Mouse (Mus musculus): Measurements from ENCODE around the gene Copg1. TPM values are rescaled to one million over a fixed set of nuclear protein-coding genes. Genes with fewer than 3 reads are reported as not detected.
A peak's percentile ranks its signal among the peaks of the same experiment; 100 is the strongest.
"Not testable (repeated sequence)": the region's sequence is repeated elsewhere in the genome, so short reads cannot be mapped to it uniquely, and the experiment has no call there.

Copg1 gene
- polyA plus RNA-seq, 1 experiment from 2014 or later: 200 TPM

GRCm38 (mm10) chr6:87921201-87921600 lies 33.6 kb downstream of the Copg1 start:
- H3K9me3 ChIP-seq: no peaks in the 10 kb centered on the region
- no peaks in the 10 kb centered on the region for H3K27me3 ChIP-seq
- H3K4me1 ChIP-seq (replicated peaks): peaks cover 4% of the 10 kb centered on the region; the same call in 1 of the 2 replicates
- no peak overlapping the region for H3K27ac ChIP-seq (replicated peaks)
- no peak overlapping the region for H3K9ac ChIP-seq
- no peak overlapping the region for H3K4me3 ChIP-seq
- peaks cover 63% of the 10 kb centered on the region for H3K36me3 ChIP-seq
- no peak overlapping the region for H3K4me2 ChIP-seq
- no peak for ATAC-seq (ENCODE audit: low FRiP score, low read depth)
- 93% methylated on average over 4 of the region's 4 CpGs for WGBS

DNA sequence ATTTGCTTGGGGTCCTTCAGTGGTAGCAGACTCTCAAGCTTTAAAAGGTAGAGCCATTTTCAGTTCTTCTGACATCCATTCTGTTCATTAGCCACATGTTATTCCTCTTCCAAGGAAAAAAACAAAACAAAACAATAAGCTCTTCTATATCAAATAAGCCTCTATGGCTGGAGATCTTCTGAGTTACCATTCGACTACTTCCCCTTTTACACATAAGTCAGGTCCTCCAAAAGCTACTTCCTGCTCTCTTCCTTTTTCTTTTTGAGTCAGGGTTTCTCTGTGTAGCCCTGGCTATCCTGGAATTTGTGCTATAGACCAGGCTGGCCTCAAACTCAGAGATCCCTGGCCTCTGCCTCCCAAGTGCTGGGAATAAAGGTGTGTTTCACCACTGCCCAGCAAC lies 36.0 kb downstream of the Copg1 start:
- Histone ChIP-seq H3K9me3 (no peaks in the 10 kb centered on the region), H3K9ac (no peak overlapping the region), H3K4me3 (no peak overlapping the region), H3K36me3 (peaks cover 56% of the 10 kb centered on the region), H3K4me2 (no peak overlapping the region), H3K4me1 (replicated peaks) (no peaks in the 10 kb centered on the region), H3K27ac (replicated peaks) (no peak overlapping the region), H3K27me3 (no peaks in the 10 kb centered on the region)
- 75% methylated on average over 1 of the region's 1 CpGs for WGBS
- no peak for ATAC-seq (ENCODE audit: low FRiP score, low read depth)

DNA sequence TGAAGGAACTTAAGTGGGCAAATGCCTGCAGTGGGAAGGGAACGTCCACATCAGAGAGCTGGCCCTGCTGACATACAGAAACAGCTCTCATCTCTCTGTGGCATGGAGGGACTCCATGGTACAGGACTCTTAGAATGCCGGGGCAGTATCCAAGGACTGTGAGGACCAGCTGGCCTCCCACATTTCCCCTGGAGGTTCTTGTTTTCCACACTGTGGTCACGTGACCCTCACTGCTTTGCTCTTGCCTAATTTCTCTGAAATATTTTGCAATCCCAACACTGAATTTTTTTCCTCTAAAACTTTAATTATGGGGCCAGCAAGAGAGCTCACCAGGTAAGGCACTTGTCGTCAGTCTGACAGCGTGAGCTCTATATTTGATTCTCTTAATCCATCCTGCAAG lies 47.4 kb downstream of the Copg1 start:
- peaks cover 47% of the 10 kb centered on the region for H3K36me3 ChIP-seq
- ATAC-seq (ENCODE audit: low FRiP score, low read depth): no peak
- H3K4me1 ChIP-seq (replicated peaks): no peaks in the 10 kb centered on the region
- H3K9ac ChIP-seq: no peak overlapping the region
- no peak overlapping the region for H3K27ac ChIP-seq (replicated peaks)
- 91% methylated on average over 5 of the region's 5 CpGs for WGBS
- H3K27me3 ChIP-seq: no peaks in the 10 kb centered on the region
- no peak overlapping the region for H3K4me3 ChIP-seq
- no peak overlapping the region for H3K4me2 ChIP-seq
- H3K9me3 ChIP-seq: no peaks in the 10 kb centered on the region

GRCm38 (mm10) chr6:87937178-87937788 lies 49.7 kb downstream of the Copg1 start:
- no peak overlapping the region for H3K4me3 ChIP-seq
- H3K9ac ChIP-seq: no peak overlapping the region
- H3K27me3 ChIP-seq: no peaks in the 10 kb centered on the region
- peaks cover 43% of the 10 kb centered on the region for H3K36me3 ChIP-seq
- 35% methylated on average over 19 of the region's 19 CpGs for WGBS
- no peak overlapping the region for H3K4me2 ChIP-seq
- ATAC-seq (ENCODE audit: low FRiP score, low read depth): peak; percentile 63; the same call in 1 of the 2 replicates
- H3K27ac ChIP-seq (replicated peaks): no peak overlapping the region
- H3K9me3 ChIP-seq: no peaks in the 10 kb centered on the region
- H3K4me1 ChIP-seq (replicated peaks): no peaks in the 10 kb centered on the region

DNA sequence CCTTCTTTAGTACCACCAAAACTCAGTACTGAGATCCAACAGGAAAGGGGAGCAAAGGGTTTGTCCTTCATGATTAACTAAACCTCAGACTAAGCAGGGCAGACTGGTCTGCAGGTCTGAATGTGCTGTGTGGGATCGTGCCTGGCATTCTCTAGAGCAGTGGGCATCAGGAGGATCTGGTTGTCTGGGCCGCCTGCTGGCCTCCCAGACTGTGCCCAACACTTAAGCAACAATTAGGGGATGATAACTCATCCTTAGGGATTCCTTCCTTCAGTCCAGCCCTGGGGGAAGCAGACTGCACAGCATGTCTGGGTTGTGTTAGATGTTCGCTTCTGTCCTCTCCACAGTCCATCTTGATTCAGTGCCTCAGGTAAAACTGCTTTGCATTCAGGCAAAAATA lies 51.3 kb downstream of the Copg1 start:
- Histone ChIP-seq H3K9ac (no peak overlapping the region), H3K9me3 (no peaks in the 10 kb centered on the region), H3K4me3 (no peak overlapping the region), H3K27ac (replicated peaks) (no peak overlapping the region), H3K4me1 (replicated peaks) (no peaks in the 10 kb centered on the region), H3K27me3 (no peaks in the 10 kb centered on the region), H3K36me3 (peaks cover 33% of the 10 kb centered on the region), H3K4me2 (no peak overlapping the region)
- WGBS: 83% methylated on average over 3 of the region's 3 CpGs
- no peak for ATAC-seq (ENCODE audit: low FRiP score, low read depth)

- Histone ChIP-seq H3K4me3 (no peak overlapping the region), H3K9ac (no peak overlapping the region), H3K9me3 (no peaks in the 10 kb centered on the region), H3K4me2 (no peak overlapping the region), H3K27me3 (no peaks in the 10 kb centered on the region), H3K4me1 (replicated peaks) (no peaks in the 10 kb centered on the region), H3K27ac (replicated peaks) (no peak overlapping the region), H3K36me3 (0 out of 2 replicates have a peak, but pooled peaks cover 7% of the 10 kb centered on the region)
- no peak for ATAC-seq (ENCODE audit: low FRiP score, low read depth)
- WGBS: 87% methylated on average over 7 of the region's 7 CpGs
These were observed 54.6 kb downstream of the Copg1 start for GRCm38 (mm10) chr6:87942179-87942578.

DNA sequence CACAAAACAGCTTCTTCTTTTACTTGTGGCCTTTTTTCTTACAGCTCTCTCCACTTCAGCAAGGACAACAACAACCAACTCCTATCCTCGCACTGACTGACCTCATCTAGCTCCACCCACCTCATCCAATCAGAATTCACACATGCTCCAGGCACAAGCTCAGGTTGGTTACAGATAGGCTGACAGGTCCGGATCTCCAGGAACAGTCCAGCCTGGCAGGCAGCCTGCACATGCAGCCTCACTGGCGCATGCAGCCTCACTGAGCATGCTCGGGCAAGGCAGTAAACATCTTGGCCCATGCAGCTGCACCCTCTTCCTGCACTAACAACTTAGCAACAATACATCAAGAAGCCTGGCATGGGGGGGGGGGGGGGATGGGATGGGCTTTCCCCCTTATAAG lies 74.8 kb downstream of the Copg1 start:
- WGBS: 67% methylated on average over 4 of the region's 4 CpGs
- not testable (repeated sequence) for H3K27me3 ChIP-seq; H3K4me1 ChIP-seq (replicated peaks); H3K4me3 ChIP-seq; H3K9ac ChIP-seq; H3K27ac ChIP-seq (replicated peaks); H3K36me3 ChIP-seq; H3K9me3 ChIP-seq; H3K4me2 ChIP-seq; ATAC-seq (ENCODE audit: low FRiP score, low read depth)

Other genes starting within 250 kb of the Copg1 start
- gene Aplf, start 215.6 kb upstream of the Copg1 start, polyA plus RNA-seq (2015; fragmentation: Nextera tagmentation; extraction: Ambion mirVana): 8.6 and 10.2 TPM in 2 replicates
- gene Efcc1, start 156.9 kb upstream of the Copg1 start, polyA plus RNA-seq (2015; fragmentation: Nextera tagmentation; extraction: Ambion mirVana): 6.7 and 7.0 TPM in 2 replicates
- gene Gp9, start 109.7 kb upstream of the Copg1 start, polyA plus RNA-seq (2015; fragmentation: Nextera tagmentation; extraction: Ambion mirVana): 0.55 and 0.99 TPM in 2 replicates
- 11.9 and 13.3 TPM in 2 replicates for gene Rab43, start 75.7 kb upstream of the Copg1 start, polyA plus RNA-seq (2015; fragmentation: Nextera tagmentation; extraction: Ambion mirVana)
- 3.4 and 3.8 TPM in 2 replicates for gene Gm45140, start 52.0 kb upstream of the Copg1 start, polyA plus RNA-seq (2015; fragmentation: Nextera tagmentation; extraction: Ambion mirVana)
- gene Isy1, start 49.0 kb upstream of the Copg1 start, polyA plus RNA-seq (2015; fragmentation: Nextera tagmentation; extraction: Ambion mirVana): 24.2 and 28.4 TPM in 2 replicates
- gene Cnbp, start 36.7 kb upstream of the Copg1 start, polyA plus RNA-seq (2015; fragmentation: Nextera tagmentation; extraction: Ambion mirVana): 516 and 541 TPM in 2 replicates
- 38.5 and 44.0 TPM in 2 replicates for gene Hmces, start 26.1 kb downstream of the Copg1 start, polyA plus RNA-seq (2015; fragmentation: Nextera tagmentation; extraction: Ambion mirVana)
- gene H1fx, start 93.8 kb downstream of the Copg1 start, polyA plus RNA-seq (2015; fragmentation: Nextera tagmentation; extraction: Ambion mirVana): 46.7 and 51.6 TPM in 2 replicates
- gene Rab7, start 157.5 kb downstream of the Copg1 start, polyA plus RNA-seq (2015; fragmentation: Nextera tagmentation; extraction: Ambion mirVana): 341 and 360 TPM in 2 replicates
- gene Rpn1, start 196.7 kb downstream of the Copg1 start, polyA plus RNA-seq (2015; fragmentation: Nextera tagmentation; extraction: Ambion mirVana): 298 and 305 TPM in 2 replicates

Data from hindbrain, embryonic 15.5 days (tissue).